Mouse (Mus musculus) stomach, embryonic 14.5 days (tissue): ENCODE measurements around the gene Gm9970. TPM values are rescaled to one million over a fixed set of nuclear protein-coding genes. Genes with fewer than 3 reads are reported as not detected.
A peak's percentile ranks its signal among the peaks of the same experiment; 100 is the strongest.

Experiments used
- ATAC-seq: fragments of 200-750 bp; cut with Nextera tagmentation; 2 replicates; pipeline ENCODE4 v1.8.0; 2017; ENCODE audit warnings: low read depth, moderate TSS enrichment; ENCODE audit not compliant: insufficient number of reproducible peaks, insufficient read depth, low FRiP score
- H3K27ac ChIP-seq: fragments of 300-500 bp; sonication (generic); 2 replicates; pipeline ENCODE4 v1.5.1; 2014; ENCODE audit warnings: mild to moderate bottlenecking, low read length, moderate library complexity, mixed read lengths
- H3K27me3 ChIP-seq: fragments of 300-500 bp; sonication (generic); 2 replicates; pipeline ENCODE4 v1.6.1; 2014; ENCODE audit warnings: low read length, control low read depth, mixed read lengths; ENCODE audit not compliant: control insufficient read depth, insufficient read depth
- H3K36me3 ChIP-seq: fragments of 300-500 bp; sonication (generic); 2 replicates; pipeline ENCODE4 v1.6.1; 2014; ENCODE audit warnings: mild to moderate bottlenecking, control low read depth, low read length, moderate library complexity, mixed read lengths; ENCODE audit not compliant: control insufficient read depth, insufficient read depth
- H3K4me1 ChIP-seq: fragments of 300-500 bp; sonication (generic); 2 replicates; pipeline ENCODE4 v1.6.1; 2014; ENCODE audit warnings: low read length, control low read depth, mixed read lengths; ENCODE audit not compliant: control insufficient read depth, insufficient read depth
- H3K4me2 ChIP-seq: fragments of 300-500 bp; sonication (generic); replicated peaks from 2 replicates; pipeline ENCODE4 v1.6.1; 2014; ENCODE audit warnings: low read depth, low read length, control low read depth
- H3K4me3 ChIP-seq: fragments of 300-500 bp; sonication (generic); 2 replicates; pipeline ENCODE4 v1.5.1; 2014; ENCODE audit warnings: low read depth, low read length, control low read depth
- H3K9ac ChIP-seq: fragments of 300-500 bp; sonication (generic); replicated peaks from 2 replicates; pipeline ENCODE4 v1.6.1; 2014; ENCODE audit warnings: low read depth, mild to moderate bottlenecking, control low read depth, low read length, moderate library complexity, mixed read lengths
- H3K9me3 ChIP-seq: fragments of 300-500 bp; sonication (generic); 2 replicates; pipeline ENCODE4 v1.6.1; 2016; ENCODE audit warnings: low read depth, low read length, control low read depth; ENCODE audit not compliant: control insufficient read depth
- WGBS: fragments of 180-500 bp; shearing (Covaris S2); extraction: QIAGEN DNeasy Blood & Tissue Kit; methylation state at CpG from one replicate; pipeline ENCODE4 v1.1.7; 2014; 5-methylcytosine and 5-hydroxymethylcytosine counted together
- polyA plus RNA-seq: library from polyadenylated mRNA; unstranded; fragments of >200 nt; fragmentation: Nextera tagmentation; extraction: Ambion mirVana; gene quantifications from 2 replicates; pipeline ENCODE4 v1.2.1, GENCODE M21; 2014

Gm9970 gene
- polyA plus RNA-seq, 1 experiment from 2014 or later: 0.51 TPM

GRCm38 (mm10) chr5:31201742-31202590, 39.1 kb downstream of the Gm9970 start, which contains the start of gene Zfp513:
Zfp513 (minus strand) TSS chr5:31202303.
- WGBS: 1% methylated on average over 53 of the region's 53 CpGs
- ATAC-seq: peak; percentile 97
- H3K36me3 ChIP-seq: peaks cover 61% of the 10 kb centered on the region
- peaks cover 5% of the 10 kb centered on the region for H3K9me3 ChIP-seq
- peak within 1 kb of the TSS; percentile 84 for H3K9ac ChIP-seq
- peak within 1 kb of the TSS; percentile 72 for H3K4me2 ChIP-seq
- H3K4me3 ChIP-seq: peak within 1 kb of the TSS; percentile 94
- no peaks in the 10 kb centered on the region for H3K27me3 ChIP-seq
- H3K4me1 ChIP-seq: peaks cover 12% of the 10 kb centered on the region; the same call in 1 of the 2 replicates
- H3K27ac ChIP-seq: peak within 1 kb of the TSS; percentile 84

GRCm38 (mm10) chr5:31201042-31201741, 39.8 kb downstream of the Gm9970 start:
- no peak for ATAC-seq
- H3K9me3 ChIP-seq: peaks cover 5% of the 10 kb centered on the region
- H3K9ac ChIP-seq: peak overlapping the region; percentile 84
- WGBS: 15% methylated on average over 13 of the region's 13 CpGs
- H3K27ac ChIP-seq: peak overlapping the region; percentile 61
- peak overlapping the region; percentile 72 for H3K4me2 ChIP-seq
- H3K36me3 ChIP-seq: peaks cover 64% of the 10 kb centered on the region
- H3K4me3 ChIP-seq: peak overlapping the region; percentile 94
- H3K4me1 ChIP-seq: peaks cover 12% of the 10 kb centered on the region; the same call in 1 of the 2 replicates
- no peaks in the 10 kb centered on the region for H3K27me3 ChIP-seq

- no peaks in the 10 kb centered on the region for H3K27me3 ChIP-seq
- no peak overlapping the region for H3K9ac ChIP-seq
- peaks cover 12% of the 10 kb centered on the region; the same call in 1 of the 2 replicates for H3K4me1 ChIP-seq
- no peak for ATAC-seq
- peaks cover 68% of the 10 kb centered on the region for H3K36me3 ChIP-seq
- peak overlapping the region; percentile 72; the same call in 1 of the 2 replicates for H3K4me2 ChIP-seq
- H3K4me3 ChIP-seq: no peak overlapping the region; the same call in 1 of the 2 replicates
- WGBS: 90% methylated on average over 27 of the region's 27 CpGs
- H3K27ac ChIP-seq: no peak overlapping the region
- H3K9me3 ChIP-seq: peaks cover 5% of the 10 kb centered on the region
Observed at GRCm38 (mm10) chr5:31200327-31200768, 40.7 kb downstream of the Gm9970 start.

- no peak overlapping the region for H3K9ac ChIP-seq
- H3K27me3 ChIP-seq: no peaks in the 10 kb centered on the region
- no peak overlapping the region for H3K4me3 ChIP-seq
- peaks cover 12% of the 10 kb centered on the region; the same call in 1 of the 2 replicates for H3K4me1 ChIP-seq
- peaks cover 72% of the 10 kb centered on the region for H3K36me3 ChIP-seq
- no peak for ATAC-seq
- peaks cover 5% of the 10 kb centered on the region for H3K9me3 ChIP-seq
- WGBS: 81% methylated on average over 9 of the region's 9 CpGs
- H3K4me2 ChIP-seq: no peak overlapping the region
- H3K27ac ChIP-seq: no peak overlapping the region
Observed at GRCm38 (mm10) chr5:31199893-31200292, 41.1 kb downstream of the Gm9970 start.

- Histone ChIP-seq H3K27ac (no peak overlapping the region), H3K27me3 (no peaks in the 10 kb centered on the region), H3K9me3 (peaks cover 5% of the 10 kb centered on the region), H3K4me1 (peaks cover 13% of the 10 kb centered on the region; the same call in 1 of the 2 replicates), H3K4me2 (no peak overlapping the region), H3K9ac (no peak overlapping the region), H3K4me3 (no peak overlapping the region), H3K36me3 (peaks cover 71% of the 10 kb centered on the region)
- ATAC-seq: no peak
- WGBS: 90% methylated on average over 19 of the region's 19 CpGs
Observed at GRCm38 (mm10) chr5:31199321-31199892, 41.6 kb downstream of the Gm9970 start.

- WGBS: 81% methylated on average over 5 of the region's 5 CpGs
- Histone ChIP-seq H3K27ac (no peak overlapping the region), H3K4me2 (no peak overlapping the region), H3K9me3 (peaks cover 5% of the 10 kb centered on the region), H3K9ac (no peak overlapping the region), H3K36me3 (peaks cover 69% of the 10 kb centered on the region), H3K4me3 (no peak overlapping the region), H3K4me1 (peaks cover 18% of the 10 kb centered on the region; the same call in 1 of the 2 replicates), H3K27me3 (no peaks in the 10 kb centered on the region)
- no peak for ATAC-seq
Observed at GRCm38 (mm10) chr5:31198616-31199320, 42.3 kb downstream of the Gm9970 start.

- Histone ChIP-seq H3K4me2 (no peak overlapping the region), H3K27ac (no peak overlapping the region), H3K9me3 (peaks cover 5% of the 10 kb centered on the region), H3K4me1 (peaks cover 18% of the 10 kb centered on the region; the same call in 1 of the 2 replicates), H3K27me3 (no peaks in the 10 kb centered on the region), H3K9ac (no peak overlapping the region), H3K4me3 (no peak overlapping the region), H3K36me3 (peaks cover 65% of the 10 kb centered on the region)
- WGBS: 83% methylated on average over 9 of the region's 9 CpGs
- no peak for ATAC-seq
Observed at GRCm38 (mm10) chr5:31198170-31198569, 42.9 kb downstream of the Gm9970 start.
